In the genomic region with DNA sequence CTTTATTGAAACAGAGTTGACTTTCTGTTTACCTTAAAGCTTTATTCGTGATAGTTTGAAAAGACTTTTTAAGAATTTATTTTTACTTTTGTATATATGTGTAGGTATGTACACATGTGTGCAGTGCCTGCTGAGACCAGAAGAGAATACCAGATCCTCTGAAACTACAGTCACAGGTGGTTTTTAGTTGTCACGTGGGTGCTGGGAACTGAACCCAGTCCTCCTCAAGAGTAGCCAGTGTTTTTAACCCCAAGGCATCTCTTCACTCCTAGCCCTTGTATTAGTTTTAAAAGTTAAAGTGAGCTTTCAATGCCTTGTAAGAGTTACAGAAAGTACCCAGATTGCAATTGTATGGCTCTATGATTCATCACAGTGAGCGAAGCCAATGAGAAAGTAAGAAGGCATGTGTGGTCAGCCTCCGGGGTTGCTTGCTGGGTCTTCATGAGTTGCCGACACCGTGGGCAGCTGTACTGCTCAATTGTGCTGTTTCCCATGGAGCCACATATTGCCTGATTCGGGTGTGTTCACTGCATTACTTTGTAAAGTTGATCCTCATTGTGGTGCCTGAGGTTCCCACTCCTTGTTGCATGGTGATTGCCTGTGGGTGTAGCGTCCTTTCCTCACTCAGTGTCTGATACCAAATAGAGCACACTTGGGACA, we compare ENCODE assay signal across 14 mouse cellular contexts.
"Had no signal": no experiment of that assay in that cellular context is flagged by ENCODE, and none has a peak within 500 bp of the region (broad histone marks: within the 10 kb centered on the region; RNA-seq: fewer than 3 reads in every experiment).

No protein-coding gene starts in this region.

- H3K27ac ChIP-seq: kidney, embryonic 15.5 days; limb, embryonic 15.5 days; liver, embryonic 12.5 days; macrophage; midbrain, embryonic 13.5 days; neural tube, embryonic 15.5 days; stomach, postnatal 0 days had no signal

- H3K4me3 ChIP-seq: kidney, embryonic 15.5 days; limb, embryonic 15.5 days; liver, embryonic 12.5 days; midbrain, embryonic 13.5 days; neural tube, embryonic 15.5 days had no signal

- ATAC-seq: midbrain, embryonic 13.5 days had no signal

- H3K27me3 ChIP-seq: kidney, embryonic 15.5 days; limb, embryonic 15.5 days; liver, embryonic 12.5 days; midbrain, embryonic 13.5 days; neural tube, embryonic 15.5 days had no signal

- DNase-seq: kidney, postnatal 14 days; lung, embryonic 14.5 days; lung, postnatal 10 days; right cerebral cortex, adult 18-20 months; right cerebral cortex, postnatal 25 days; thymus, adult 18-20 months; thymus, postnatal 14 days had no signal

- H3K4me2 ChIP-seq: kidney, embryonic 15.5 days; limb, embryonic 15.5 days; lung, embryonic 14.5 days; midbrain, embryonic 13.5 days; neural tube, embryonic 15.5 days had no signal
